Mouse (Mus musculus): ENCODE measurements at regions not wholly inside any gene's neighbourhood (a gene's known extent, or its start where the extent isn't known, plus 50 kb on each side); places are given as distances from the start of the nearest gene placed in this dataset.

GRCm38 (mm10) chr9:27511161-27511560, 114.6 kb downstream of the Spata19 start:
- no peaks in the 10 kb centered on the region for H3K9me3 ChIP-seq (replicated peaks; ENCODE audit: insufficient read depth, low read length)
- H3K27me3 ChIP-seq (ENCODE audit: control insufficient read depth in 1 of 2, insufficient read depth in 2 of 2, low read length in 2 of 2): no peaks in the 10 kb centered on the region
- H3K36me3 ChIP-seq (ENCODE audit: control insufficient read depth in 1 of 2, insufficient read depth in 2 of 2, low read length in 2 of 2): no peaks in the 10 kb centered on the region
- no peak overlapping the region for H3K27ac ChIP-seq (ENCODE audit: control insufficient read depth, low read depth, low read length)
- H3K4me3 ChIP-seq (ENCODE audit: control insufficient read depth in 1 of 2, insufficient read depth in 1 of 2, low read depth in 2 of 2, low read length in 2 of 2): no peak overlapping the region
- no peaks in the 10 kb centered on the region for H3K4me1 ChIP-seq (ENCODE audit: control insufficient read depth in 1 of 2, insufficient read depth in 2 of 2, low read length in 2 of 2)
- no peak overlapping the region for H3K9ac ChIP-seq (ENCODE audit: control insufficient read depth, low read depth, low read length, poor library complexity, severe bottlenecking)
- H3K79me2 ChIP-seq (ENCODE audit: control insufficient read depth, insufficient read depth, low read length, poor library complexity): no peaks in the 10 kb centered on the region
- no peak for DNase-seq (ENCODE audit: low read depth, low spot score)
- TF ChIP-seq MYC (IDR thresholded peaks at IDR 0.05; ENCODE audit: low read depth, low read length): no peak
- TF ChIP-seq ETS1 (IDR thresholded peaks at IDR 0.05; ENCODE audit: low read depth, low read length): no peak
- TF ChIP-seq ZC3H11A (IDR thresholded peaks at IDR 0.05; ENCODE audit: low read depth, low read length): no peak
- TF ChIP-seq JUND (IDR thresholded peaks at IDR 0.05; ENCODE audit: low read depth, low read length): no peak
- no peak for TF ChIP-seq GATA1 (IDR thresholded peaks at IDR 0.05; ENCODE audit: low read depth, low read length)
- TF ChIP-seq MEF2A (IDR thresholded peaks at IDR 0.05; ENCODE audit: extremely low read depth, insufficient replicate concordance, low read depth, low read length, poor library complexity, severe bottlenecking): no peak
- no peak for TF ChIP-seq CTCF (IDR thresholded peaks at IDR 0.05 in 2 of 3, conservative IDR thresholded peaks at IDR 0.05 in 1 of 3; ENCODE audit: control insufficient read depth in 1 of 3, insufficient read depth in 1 of 3, low read depth in 2 of 3, low read length in 3 of 3, poor library complexity in 1 of 3, severe bottlenecking in 1 of 3)
- TF ChIP-seq TBP (IDR thresholded peaks at IDR 0.05; ENCODE audit: low read depth, low read length): no peak
- TF ChIP-seq ELF1 (IDR thresholded peaks at IDR 0.05; ENCODE audit: low read depth, low read length): no peak
- TF ChIP-seq NRF1 (IDR thresholded peaks at IDR 0.05; ENCODE audit: insufficient read depth, low read depth, low read length, poor library complexity, severe bottlenecking): no peak

GRCm38 (mm10) chr9:27515427-27516110, 119.0 kb downstream of the Spata19 start:
- H3K9ac ChIP-seq (ENCODE audit: control insufficient read depth, low read depth, low read length, poor library complexity, severe bottlenecking): no peak overlapping the region
- no peaks in the 10 kb centered on the region for H3K27me3 ChIP-seq (ENCODE audit: control insufficient read depth in 1 of 2, insufficient read depth in 2 of 2, low read length in 2 of 2)
- TF ChIP-seq TBP (IDR thresholded peaks at IDR 0.05; ENCODE audit: low read depth, low read length) (no peak), E2F4 (IDR thresholded peaks at IDR 0.05; ENCODE audit: borderline replicate concordance, low read depth, low read length) (no peak), NRF1 (IDR thresholded peaks at IDR 0.05; ENCODE audit: insufficient read depth, low read depth, low read length, poor library complexity, severe bottlenecking) (no peak), USF2 (IDR thresholded peaks at IDR 0.05; ENCODE audit: borderline replicate concordance in 1 of 2, insufficient read depth in 1 of 2, low read depth in 1 of 2, low read length in 2 of 2) (no peak), JUND (IDR thresholded peaks at IDR 0.05; ENCODE audit: low read depth, low read length) (no peak), HCFC1 (IDR thresholded peaks at IDR 0.05; ENCODE audit: low read depth, low read length) (no peak), ETS1 (IDR thresholded peaks at IDR 0.05; ENCODE audit: low read depth, low read length) (no peak), UBTF (IDR thresholded peaks at IDR 0.05; ENCODE audit: borderline replicate concordance, insufficient read depth, low read depth, low read length) (no peak), MXI1 (IDR thresholded peaks at IDR 0.05; ENCODE audit: low read depth, low read length) (no peak), MAFK (IDR thresholded peaks at IDR 0.05; ENCODE audit: borderline replicate concordance, low read depth, low read length) (no peak), ZC3H11A (IDR thresholded peaks at IDR 0.05; ENCODE audit: low read depth, low read length) (no peak), CTCF (IDR thresholded peaks at IDR 0.05 in 2 of 3, conservative IDR thresholded peaks at IDR 0.05 in 1 of 3; ENCODE audit: control insufficient read depth in 1 of 3, insufficient read depth in 1 of 3, low read depth in 2 of 3, low read length in 3 of 3, poor library complexity in 1 of 3, severe bottlenecking in 1 of 3) (no peak), MAZ (IDR thresholded peaks at IDR 0.05; ENCODE audit: low read depth, low read length) (no peak), ZMIZ1 (IDR thresholded peaks at IDR 0.05; ENCODE audit: low read depth, low read length) (no peak), RCOR1 (IDR thresholded peaks at IDR 0.05; ENCODE audit: low read depth, low read length) (no peak), RAD21 (IDR thresholded peaks at IDR 0.05; ENCODE audit: low read depth, low read length) (no peak), EP300 (IDR thresholded peaks at IDR 0.05; ENCODE audit: low read depth in 1 of 2, low read length in 2 of 2) (no peak), BHLHE40 (IDR thresholded peaks at IDR 0.05; ENCODE audit: borderline replicate concordance, low read depth, low read length) (no peak), CHD1 (IDR thresholded peaks at IDR 0.05; ENCODE audit: low read depth, low read length) (no peak)
- H3K9me3 ChIP-seq (replicated peaks; ENCODE audit: insufficient read depth, low read length): no peaks in the 10 kb centered on the region
- H3K36me3 ChIP-seq (ENCODE audit: control insufficient read depth in 1 of 2, insufficient read depth in 2 of 2, low read length in 2 of 2): no peaks in the 10 kb centered on the region
- H3K27ac ChIP-seq (ENCODE audit: control insufficient read depth, low read depth, low read length): no peak overlapping the region
- H3K79me2 ChIP-seq (ENCODE audit: control insufficient read depth, insufficient read depth, low read length, poor library complexity): no peaks in the 10 kb centered on the region
- DNase-seq (ENCODE audit: low read depth, low spot score): no peak
- no peak overlapping the region for H3K4me3 ChIP-seq (ENCODE audit: control insufficient read depth in 1 of 2, insufficient read depth in 1 of 2, low read depth in 2 of 2, low read length in 2 of 2)
- H3K4me1 ChIP-seq (ENCODE audit: control insufficient read depth in 1 of 2, insufficient read depth in 2 of 2, low read length in 2 of 2): no peaks in the 10 kb centered on the region
